Mouse (Mus musculus) megakaryocyte, embryonic 14.5 days (primary cell): Measurements from ENCODE around the gene Atp5mpl. TPM values are rescaled to one million over a fixed set of nuclear protein-coding genes. Genes with fewer than 3 reads are reported as not detected.

Experiments
- H3K27me3 ChIP-seq: replicated peaks from 2 replicates; pipeline ENCODE3; 2012; ENCODE audit warnings: inconsistent platforms
- H3K36me3 ChIP-seq: replicated peaks from 2 replicates; pipeline ENCODE3; 2012; ENCODE audit warnings: low read length, inconsistent platforms, mixed read lengths
- H3K4me1 ChIP-seq: 2 replicates; pipeline ENCODE4 v1.6.1; 2012; ENCODE audit warnings: inconsistent platforms
- H3K4me3 ChIP-seq: replicated peaks from 2 replicates; pipeline ENCODE3; 2012; ENCODE audit warnings: moderate library complexity, mild to moderate bottlenecking, inconsistent platforms
- H3K9me3 ChIP-seq: 2 replicates; pipeline ENCODE4 v1.6.1; 2012; ENCODE audit warnings: inconsistent platforms
- FLI1 ChIP-seq: IDR thresholded peaks from 2 replicates; pipeline ENCODE4 v1.6.1; 2012; ENCODE audit warnings: low read length, inconsistent platforms, mixed read lengths
- GATA1 ChIP-seq: IDR thresholded peaks from 3 replicates; pipeline ENCODE4 v1.6.1; 2012; ENCODE audit warnings: mixed read lengths, low read length, inconsistent platforms, borderline replicate concordance
- polyA plus RNA-seq: library from polyadenylated mRNA; stranded (reverse); fragments of >175 nt; gene quantifications from 2 replicates; pipeline ENCODE4 v1.2.3, GENCODE M21; 2012; ENCODE audit warnings: low replicate concordance; ENCODE audit not compliant: insufficient read depth

Gene Atp5mpl
- polyA plus RNA-seq: 15.5 TPM in 1 of 2 replicates, not detected in the other

- no peak for TF ChIP-seq FLI1
- no peak for TF ChIP-seq GATA1
- Histone ChIP-seq H3K4me3 (peak within 1 kb of the TSS; percentile 95), H3K27me3 (peaks cover 3% of the 10 kb centered on the region), H3K4me1 (peaks cover 43% of the 10 kb centered on the region), H3K9me3 (peaks cover 3% of the 10 kb centered on the region; the same call in 1 of the 2 replicates), H3K36me3 (peaks cover 31% of the 10 kb centered on the region)
Measured at GRCm38 (mm10) chr12:111966683-111967173, at the start of gene Atp5mpl. TSS of gene Atp5mpl (minus strand) at chr12:111966977.

- TF ChIP-seq GATA1 (no peak), FLI1 (no peak)
- H3K27me3 ChIP-seq: peaks cover 17% of the 10 kb centered on the region
- H3K4me1 ChIP-seq: no peaks in the 10 kb centered on the region
- peaks cover 56% of the 10 kb centered on the region for H3K9me3 ChIP-seq
- H3K36me3 ChIP-seq: no peaks in the 10 kb centered on the region
- no peak overlapping the region for H3K4me3 ChIP-seq
Measured at GRCm38 (mm10) chr12:112016346-112016745, 49.6 kb upstream of the Atp5mpl start.

GRCm38 (mm10) chr12:112013271-112013801 is 46.6 kb upstream of the Atp5mpl start:
- Histone ChIP-seq H3K4me1 (no peaks in the 10 kb centered on the region), H3K36me3 (no peaks in the 10 kb centered on the region), H3K9me3 (peaks cover 49% of the 10 kb centered on the region), H3K27me3 (peaks cover 24% of the 10 kb centered on the region), H3K4me3 (no peak overlapping the region)
- TF ChIP-seq GATA1 (no peak), FLI1 (no peak)

- H3K27me3 ChIP-seq: peaks cover 25% of the 10 kb centered on the region
- no peak for TF ChIP-seq GATA1
- no peak for TF ChIP-seq FLI1
- H3K4me1 ChIP-seq: no peaks in the 10 kb centered on the region
- peak overlapping the region; percentile 38 for H3K4me3 ChIP-seq
- no peaks in the 10 kb centered on the region for H3K36me3 ChIP-seq
- H3K9me3 ChIP-seq: peaks cover 49% of the 10 kb centered on the region
Measured at GRCm38 (mm10) chr12:112012511-112013270, 45.9 kb upstream of the Atp5mpl start.

GRCm38 (mm10) chr12:112001223-112001622 is 34.4 kb upstream of the Atp5mpl start:
- Histone ChIP-seq H3K36me3 (no peaks in the 10 kb centered on the region), H3K27me3 (peaks cover 44% of the 10 kb centered on the region), H3K4me1 (peaks cover 5% of the 10 kb centered on the region), H3K9me3 (peaks cover 4% of the 10 kb centered on the region), H3K4me3 (no peak overlapping the region)
- TF ChIP-seq GATA1 (no peak), FLI1 (no peak)

- Histone ChIP-seq H3K27me3 (peaks cover 44% of the 10 kb centered on the region), H3K4me1 (peaks cover 5% of the 10 kb centered on the region; the same call in 1 of the 2 replicates), H3K36me3 (no peaks in the 10 kb centered on the region), H3K4me3 (no peak overlapping the region), H3K9me3 (peaks cover 19% of the 10 kb centered on the region)
- no peak for TF ChIP-seq FLI1
- TF ChIP-seq GATA1: no peak
Measured at GRCm38 (mm10) chr12:111999735-112000134, 33.0 kb upstream of the Atp5mpl start.

GRCm38 (mm10) chr12:111995161-111995560 is 28.4 kb upstream of the Atp5mpl start:
- Histone ChIP-seq H3K36me3 (no peaks in the 10 kb centered on the region), H3K9me3 (peaks cover 19% of the 10 kb centered on the region), H3K27me3 (peaks cover 35% of the 10 kb centered on the region), H3K4me3 (no peak overlapping the region), H3K4me1 (peaks cover 3% of the 10 kb centered on the region; the same call in 1 of the 2 replicates)
- TF ChIP-seq GATA1 (no peak), FLI1 (no peak)

GRCm38 (mm10) chr12:111992626-111993025 is 25.8 kb upstream of the Atp5mpl start:
- H3K4me3 ChIP-seq: no peak overlapping the region
- no peak for TF ChIP-seq FLI1
- TF ChIP-seq GATA1: no peak
- peaks cover 29% of the 10 kb centered on the region for H3K27me3 ChIP-seq
- peaks cover 3% of the 10 kb centered on the region; the same call in 1 of the 2 replicates for H3K4me1 ChIP-seq
- peaks cover 19% of the 10 kb centered on the region for H3K9me3 ChIP-seq
- no peaks in the 10 kb centered on the region for H3K36me3 ChIP-seq

- no peak for TF ChIP-seq GATA1
- TF ChIP-seq FLI1: no peak
- Histone ChIP-seq H3K36me3 (no peaks in the 10 kb centered on the region), H3K4me1 (peaks cover 14% of the 10 kb centered on the region), H3K9me3 (no peaks in the 10 kb centered on the region), H3K4me3 (no peak overlapping the region), H3K27me3 (peaks cover 40% of the 10 kb centered on the region)
Measured at GRCm38 (mm10) chr12:111986756-111987155, 20.0 kb upstream of the Atp5mpl start.

- no peaks in the 10 kb centered on the region for H3K36me3 ChIP-seq
- no peak overlapping the region for H3K4me3 ChIP-seq
- TF ChIP-seq GATA1 (no peak), FLI1 (no peak)
- H3K9me3 ChIP-seq: no peaks in the 10 kb centered on the region
- H3K4me1 ChIP-seq: peaks cover 23% of the 10 kb centered on the region
- H3K27me3 ChIP-seq: peaks cover 39% of the 10 kb centered on the region
Measured at GRCm38 (mm10) chr12:111983165-111983564, 16.4 kb upstream of the Atp5mpl start.
